Mouse (Mus musculus) CH12.LX (cell line): ENCODE measurements around the gene Chtop. TPM values are rescaled to one million over a fixed set of nuclear protein-coding genes. Genes with fewer than 3 reads are reported as not detected.

Source experiments
- DNase-seq: peaks from one replicate; pipeline ENCODE4 v3.0.0-alpha.2; 2013; ENCODE audit errors: extremely low read depth
- H3K27ac ChIP-seq: 2 replicates; pipeline ENCODE4 v1.5.1; 2012; ENCODE audit warnings: low read depth, mild to moderate bottlenecking, control low read depth, moderate library complexity; ENCODE audit not compliant: insufficient read depth
- H3K27me3 ChIP-seq: replicated peaks from 2 replicates; pipeline ENCODE3; 2012; ENCODE audit warnings: inconsistent platforms
- H3K36me3 ChIP-seq, 2 experiments: replicated peaks in 1 of 2; 2 replicates each; pipeline versions ENCODE3 to v1.6.1; 2012; ENCODE audit warnings: inconsistent platforms in 1 of 2, low read length in 1 of 2, mild to moderate bottlenecking in 1 of 2, mixed read lengths in 1 of 2, moderate library complexity in 1 of 2; ENCODE audit not compliant: control insufficient read depth in 1 of 2, insufficient read depth in 1 of 2
- H3K4me1 ChIP-seq, 2 experiments: 2 replicates each; pipeline ENCODE4 v1.6.1; 2012; ENCODE audit warnings: inconsistent platforms in 1 of 2, moderate library complexity in 1 of 2; ENCODE audit not compliant: insufficient read depth in 2 of 2, control insufficient read depth in 1 of 2
- H3K4me2 ChIP-seq: 2 replicates; pipeline ENCODE4 v1.6.1; 2012; ENCODE audit warnings: low read depth, mild to moderate bottlenecking, control low read depth; ENCODE audit not compliant: poor library complexity, insufficient read depth, severe bottlenecking
- H3K4me3 ChIP-seq, 3 experiments: fragments of 150-350 bp in 1 of 3; sonication (generic) in 1 of 3; replicated peaks in 1 of 3; 2 replicates each; pipeline versions ENCODE3 to v1.5.1; 2011 to 2012; ENCODE audit warnings: low read depth in 2 of 3, low read length in 2 of 3, mild to moderate bottlenecking in 2 of 3, moderate library complexity in 2 of 3, control low read depth in 1 of 3, improper control_type of control experiment in 1 of 3, inconsistent platforms in 1 of 3, mixed read lengths in 1 of 3; ENCODE audit not compliant: poor library complexity in 1 of 3
- H3K79me2 ChIP-seq: replicated peaks from 2 replicates; pipeline ENCODE4 v1.6.1; 2012; ENCODE audit warnings: mild to moderate bottlenecking, moderate library complexity; ENCODE audit not compliant: control insufficient read depth, poor library complexity, insufficient read depth, severe bottlenecking; ENCODE audit errors: extremely low read depth
- H3K9ac ChIP-seq: 2 replicates; pipeline ENCODE4 v1.6.1; 2012; ENCODE audit warnings: low read depth, mild to moderate bottlenecking, control low read depth, moderate library complexity; ENCODE audit not compliant: insufficient read depth
- H3K9me3 ChIP-seq: replicated peaks from 2 replicates; pipeline ENCODE3; 2012; ENCODE audit warnings: low read length, inconsistent platforms, mixed read lengths
- BHLHE40 ChIP-seq: IDR thresholded peaks from 2 replicates; pipeline ENCODE4 v1.6.1; 2011; ENCODE audit warnings: mild to moderate bottlenecking, low read depth, low read length, improper control_type of control experiment
- CHD1 ChIP-seq: IDR thresholded peaks from 2 replicates; pipeline ENCODE4 v1.6.1; 2012; ENCODE audit warnings: low read depth, low read length, improper control_type of control experiment, inconsistent platforms
- ELF1 ChIP-seq: IDR thresholded peaks from 2 replicates; pipeline ENCODE4 v1.6.1; 2014; ENCODE audit warnings: low read depth, mild to moderate bottlenecking, inconsistent platforms, low read length, improper control_type of control experiment
- ETS1 ChIP-seq: conservative IDR thresholded peaks from 2 replicates; pipeline ENCODE4 v1.6.1; 2012; ENCODE audit warnings: low read depth, mild to moderate bottlenecking, inconsistent platforms, low read length, improper control_type of control experiment, moderate library complexity
- HCFC1 ChIP-seq: IDR thresholded peaks from 2 replicates; pipeline ENCODE4 v1.6.1; 2012; ENCODE audit warnings: low read depth, mild to moderate bottlenecking, inconsistent platforms, low read length, improper control_type of control experiment
- IRF4 ChIP-seq: IDR thresholded peaks from 2 replicates; pipeline ENCODE4 v1.6.1; 2014; ENCODE audit warnings: low read depth, mild to moderate bottlenecking, inconsistent platforms, low read length, improper control_type of control experiment
- JUN ChIP-seq: IDR thresholded peaks from 2 replicates; pipeline ENCODE4 v1.6.1; 2011; ENCODE audit warnings: low read depth, mild to moderate bottlenecking, low read length, improper control_type of control experiment, moderate library complexity; ENCODE audit not compliant: insufficient read depth
- MAFK ChIP-seq: IDR thresholded peaks from 2 replicates; pipeline ENCODE4 v1.6.1; 2011; ENCODE audit warnings: low read length, improper control_type of control experiment; ENCODE audit not compliant: insufficient replicate concordance
- MAX ChIP-seq: IDR thresholded peaks from 2 replicates; pipeline ENCODE4 v1.6.1; 2011; ENCODE audit warnings: low read length, improper control_type of control experiment
- NELFE ChIP-seq: IDR thresholded peaks from 2 replicates; pipeline ENCODE4 v1.6.1; 2011; ENCODE audit warnings: low read depth, low read length, improper control_type of control experiment
- NRF1 ChIP-seq: IDR thresholded peaks from 2 replicates; pipeline ENCODE4 v1.6.1; 2014; ENCODE audit warnings: low read depth, mild to moderate bottlenecking, inconsistent platforms, low read length, improper control_type of control experiment, moderate library complexity
- PAX5 ChIP-seq: IDR thresholded peaks from 2 replicates; pipeline ENCODE4 v1.6.1; 2012; ENCODE audit warnings: low read length, inconsistent platforms, mixed read lengths
- POLR2A ChIP-seq: IDR thresholded peaks from 2 replicates; pipeline ENCODE4 v1.6.1; 2011; ENCODE audit warnings: low read depth, mild to moderate bottlenecking, improper control_type of control experiment, low read length
- RAD21 ChIP-seq: IDR thresholded peaks from 2 replicates; pipeline ENCODE4 v1.6.1; 2011; ENCODE audit warnings: low read depth, mild to moderate bottlenecking, low read length, improper control_type of control experiment, moderate library complexity
- SIN3A ChIP-seq: IDR thresholded peaks from 2 replicates; pipeline ENCODE4 v1.6.1; 2012; ENCODE audit warnings: low read length, improper control_type of control experiment, inconsistent platforms
- SMC3 ChIP-seq: IDR thresholded peaks from 2 replicates; pipeline ENCODE4 v1.6.1; 2011; ENCODE audit warnings: low read depth, low read length, improper control_type of control experiment
- TCF12 ChIP-seq: IDR thresholded peaks from 2 replicates; pipeline ENCODE4 v1.6.1; 2014; ENCODE audit warnings: low read depth, mild to moderate bottlenecking, inconsistent platforms, low read length, improper control_type of control experiment
- UBTF ChIP-seq: IDR thresholded peaks from 2 replicates; pipeline ENCODE4 v1.6.1; 2012; ENCODE audit warnings: low read depth, mild to moderate bottlenecking, inconsistent platforms, low read length, improper control_type of control experiment, moderate library complexity
- USF1 ChIP-seq: IDR thresholded peaks from 2 replicates; pipeline ENCODE4 v1.6.1; 2014; ENCODE audit warnings: low read depth, mild to moderate bottlenecking, inconsistent platforms, low read length, improper control_type of control experiment
- USF2 ChIP-seq: conservative IDR thresholded peaks from 2 replicates; pipeline ENCODE4 v1.6.1; 2011; ENCODE audit warnings: low read depth, low read length, improper control_type of control experiment
- ZC3H11A ChIP-seq: IDR thresholded peaks from 2 replicates; pipeline ENCODE4 v1.6.1; 2012; ENCODE audit warnings: low read depth, mild to moderate bottlenecking, inconsistent platforms, low read length, improper control_type of control experiment
- ZKSCAN1 ChIP-seq: IDR thresholded peaks from 2 replicates; pipeline ENCODE4 v1.6.1; 2012; ENCODE audit warnings: low read depth, inconsistent platforms, low read length, improper control_type of control experiment, borderline replicate concordance
- ZMIZ1 ChIP-seq: IDR thresholded peaks from 2 replicates; pipeline ENCODE4 v1.6.1; 2012; ENCODE audit warnings: low read depth, mild to moderate bottlenecking, inconsistent platforms, low read length, improper control_type of control experiment
- ZNF384 ChIP-seq: IDR thresholded peaks from 2 replicates; pipeline ENCODE4 v1.6.1; 2012; ENCODE audit warnings: low read depth, low read length, improper control_type of control experiment, inconsistent platforms
- dilution Hi-C: fragments of 300-500 bp; cut with MboI; formaldehyde crosslinking; loops from 2 replicates; pipeline ENCODE4 v1.14.3; 2020; ENCODE audit warnings: low sequenced_read_pairs; ENCODE audit not compliant: extremely low pct_unique_long_range_greater_than_20kb, extremely low pct_ligation_motif_present
- in situ Hi-C: fragments of 300-500 bp; cut with MboI; formaldehyde crosslinking; loops from 3 replicates; pipeline ENCODE4 v1.14.3; 2019; ENCODE audit warnings: low sequenced_read_pairs, low pct_ligation_motif_present, low pct_unique_long_range_greater_than_20kb, mixed read lengths
- polyA plus RNA-seq: library from polyadenylated mRNA; unstranded; fragments of >175 nt; gene quantifications from 2 replicates; pipeline ENCODE4 v1.2.1, GENCODE M21; 2012; ENCODE audit warnings: low read depth; ENCODE audit not compliant: insufficient read length
- total RNA-seq, 2 experiments: library from RNA; depleted of rRNA; stranded (reverse); fragments of 300-350 nt in 1 of 2; fragments of >200 nt in 1 of 2; gene quantifications; 2 replicates each; pipeline ENCODE4 v1.2.3; 2012 to 2014

Chtop gene
- total and polyA plus RNA-seq, 3 experiments: 88.5 to 130 (median 126) TPM

- TF ChIP-seq TCF12 (no peak), PAX5 (no peak), ZNF384 (no peak), NRF1 (no peak), USF2 (no peak), BHLHE40 (no peak), CHD1 (no peak), SMC3 (no peak), POLR2A (no peak), RAD21 (no peak), ZMIZ1 (no peak), NELFE (no peak), IRF4 (no peak), ELF1 (no peak), UBTF (no peak), ZC3H11A (no peak)
- in situ Hi-C loops: no loop called here
- no peaks in the 10 kb centered on the region for H3K9me3 ChIP-seq
- DNase-seq: no peak
- dilution Hi-C loops: no loop called here
- no peaks in the 10 kb centered on the region for H3K79me2 ChIP-seq
- H3K36me3 ChIP-seq: no peaks in the 10 kb centered on the region
- no peak overlapping the region for H3K9ac ChIP-seq
- H3K4me2 ChIP-seq: no peak overlapping the region
- H3K27me3 ChIP-seq: no peaks in the 10 kb centered on the region
- H3K4me1 ChIP-seq: peaks cover 3 to 8% of the 10 kb centered on the region in 2 experiments; a peak in 2 of 4 replicates
- H3K27ac ChIP-seq: no peak overlapping the region
- H3K4me3 ChIP-seq: no peak overlapping the region
These were observed 57.8 kb downstream of the Chtop start for GRCm38 (mm10) chr3:90451396-90452095.

DNA sequence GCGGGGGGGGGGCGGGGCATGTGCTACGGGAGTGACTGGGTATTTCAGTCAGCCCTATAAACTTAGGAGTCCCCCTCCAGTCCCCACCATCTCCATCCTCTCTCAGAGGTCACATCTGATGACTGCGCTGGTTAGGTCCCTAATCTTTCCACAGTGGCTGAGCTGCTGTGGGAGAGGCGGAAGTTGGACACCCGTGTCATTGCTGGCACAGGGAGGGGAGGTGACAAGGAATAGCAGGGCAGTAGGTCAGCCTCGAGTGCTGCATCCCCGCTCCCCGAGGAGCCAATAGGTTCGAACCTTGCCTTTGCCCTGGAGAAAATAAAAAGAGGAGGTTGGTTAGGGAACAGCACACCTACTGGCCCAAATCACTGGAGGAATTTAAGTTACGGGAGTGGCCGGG is 58.4 kb downstream of the Chtop start:
- TF ChIP-seq MAX (no peak), ZKSCAN1 (no peak), HCFC1 (no peak), ELF1 (no peak), ETS1 (no peak), NRF1 (no peak), MAFK (no peak), SIN3A (no peak), JUN (no peak), USF1 (no peak)
- TF ChIP-seq, all 38 proteins: peak for 0
- Histone ChIP-seq H3K27me3 (no peaks in the 10 kb centered on the region), H3K4me3 (no peak overlapping the region), H3K36me3 (no peaks in the 10 kb centered on the region), H3K4me2 (no peak overlapping the region), H3K27ac (no peak overlapping the region), H3K79me2 (no peaks in the 10 kb centered on the region), H3K4me1 (peaks cover 5 to 12% of the 10 kb centered on the region in 2 experiments; a peak in 3 of 4 replicates), H3K9ac (no peak overlapping the region), H3K9me3 (no peaks in the 10 kb centered on the region)
- no peak for DNase-seq
- in situ Hi-C loops: no loop called here
- dilution Hi-C loops: no loop called here
